Mouse (Mus musculus) ES-E14 (cell line): ENCODE measurements around the gene Tsga10ip.

Source experiments
- CHD2 ChIP-seq: IDR thresholded peaks from 2 replicates; pipeline ENCODE4 v1.6.1; 2014; ENCODE audit warnings: mild to moderate bottlenecking, low read depth, low read length, inconsistent platforms
- MAFK ChIP-seq: IDR thresholded peaks from 2 replicates; pipeline ENCODE4 v1.6.1; 2014; ENCODE audit warnings: mild to moderate bottlenecking, low read depth, low read length, inconsistent platforms; ENCODE audit not compliant: insufficient read depth
- ZC3H11A ChIP-seq: IDR thresholded peaks from 2 replicates; pipeline ENCODE4 v1.6.1; 2012; ENCODE audit warnings: low read depth, mild to moderate bottlenecking, inconsistent platforms, low read length, borderline replicate concordance
- ZNF384 ChIP-seq: IDR thresholded peaks from 2 replicates; pipeline ENCODE4 v1.6.1; 2012; ENCODE audit warnings: low read depth, low read length, inconsistent platforms

DNA sequence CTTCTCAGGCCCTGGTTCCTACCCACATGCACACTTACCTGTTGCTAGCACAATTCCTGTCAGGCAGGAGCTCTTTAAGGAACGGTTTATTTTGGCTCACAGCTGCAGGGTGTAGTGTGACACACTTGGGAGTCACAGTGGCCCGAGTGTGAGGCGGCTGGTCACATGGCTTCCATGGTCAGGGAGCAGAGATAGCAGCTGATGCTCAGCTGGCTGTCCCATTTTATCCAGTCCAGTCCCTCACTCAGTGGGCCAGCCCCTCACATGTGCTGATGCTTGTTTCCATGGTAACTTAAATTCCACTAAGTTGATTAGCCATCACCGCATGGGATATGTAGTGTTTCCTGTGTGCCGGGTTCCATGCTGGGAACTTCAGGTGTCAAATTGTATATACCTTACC, 9.6 kb upstream of the Tsga10ip start:
- TF ChIP-seq CHD2 (no peak), ZNF384 (no peak), MAFK (no peak), ZC3H11A (no peak)
